11 mouse cellular contexts compared by ENCODE assay signal in genomic region chr5:116022131-116022530, GRCm38 (mm10). TPM values are rescaled to one million over a fixed set of nuclear protein-coding genes. Genes with fewer than 3 reads are reported as not detected.
A peak's percentile ranks its signal among the peaks of the same experiment; 100 is the strongest.
DNase-seq lines count a peak whose midpoint lies in the region; ATAC-seq lines count a peak whose summit lies in the region.
"Had no signal": no experiment of that assay in that cellular context is flagged by ENCODE, and none has a peak within 500 bp of the region (broad histone marks: within the 10 kb centered on the region; RNA-seq: fewer than 3 reads in every experiment).

No protein-coding gene starts in this region.

- WGBS in heart, embryonic 13.5 days: 78% methylated on average over 12 of the region's 12 CpGs
- 90% methylated on average over 12 of the region's 12 CpGs for WGBS in intestine, embryonic 16.5 days
- 96% methylated on average over 12 of the region's 12 CpGs for WGBS in neural tube, embryonic 15.5 days

- H3K36me3 ChIP-seq in heart, embryonic 13.5 days: peaks cover 54% of the 10 kb centered on the region
- H3K36me3 ChIP-seq in megakaryocyte, embryonic 14.5 days (replicated peaks; ENCODE audit: low read length): peaks cover 71% of the 10 kb centered on the region
- H3K36me3 ChIP-seq in intestine, embryonic 16.5 days (ENCODE audit: control insufficient read depth, insufficient read depth, low read length): peaks cover 35% of the 10 kb centered on the region
- H3K36me3 ChIP-seq in neural tube, embryonic 15.5 days: peaks cover 38% of the 10 kb centered on the region

- H3K27me3 ChIP-seq in heart, embryonic 13.5 days (replicated peaks): no peaks in the 10 kb centered on the region
- H3K27me3 ChIP-seq in megakaryocyte, embryonic 14.5 days (replicated peaks): no peaks in the 10 kb centered on the region
- H3K27me3 ChIP-seq in intestine, embryonic 16.5 days (replicated peaks; ENCODE audit: control insufficient read depth, insufficient read depth, low read length): no peaks in the 10 kb centered on the region
- H3K27me3 ChIP-seq in neural tube, embryonic 15.5 days (replicated peaks): no peaks in the 10 kb centered on the region

- H3K4me1 ChIP-seq in heart, embryonic 13.5 days: peaks cover 56% of the 10 kb centered on the region
- peaks cover 88% of the 10 kb centered on the region for H3K4me1 ChIP-seq in megakaryocyte, embryonic 14.5 days
- H3K4me1 ChIP-seq in intestine, embryonic 16.5 days (ENCODE audit: control insufficient read depth, insufficient read depth, low read length): peaks cover 22% of the 10 kb centered on the region
- peaks cover 22% of the 10 kb centered on the region for H3K4me1 ChIP-seq in neural tube, embryonic 15.5 days

- ATAC-seq in heart, embryonic 13.5 days (ENCODE audit: extremely low read depth, insufficient number of reproducible peaks, low FRiP score, low TSS enrichment): no peak
- ATAC-seq in megakaryocyte, adult 5-6 weeks (ENCODE audit: poor library complexity, severe bottlenecking): no peak
- ATAC-seq in intestine, embryonic 16.5 days: no peak
- no peak for ATAC-seq in neural tube, embryonic 15.5 days (ENCODE audit: low FRiP score)

- H3K9ac ChIP-seq in heart, embryonic 13.5 days: peak overlapping the region; percentile 92
- H3K9ac ChIP-seq in intestine, embryonic 16.5 days (ENCODE audit: low read depth, low read length): peak overlapping the region; percentile 89
- H3K9ac ChIP-seq in neural tube, embryonic 15.5 days (replicated peaks): no peak overlapping the region

- DNase-seq in heart, postnatal 10 days: no peak
- no peak for DNase-seq in layer of hippocampus, adult 8-10 months (ENCODE audit: low spot score in 2 of 2)
- DNase-seq in gastrocnemius, adult 18-20 months (ENCODE audit: low spot score): no peak
- DNase-seq: gastrocnemius, postnatal 25 days; left cerebral cortex, postnatal 4 days; thymus, postnatal 4 days had no signal

- H3K4me3 ChIP-seq in heart, embryonic 13.5 days: peak overlapping the region; percentile 95
- H3K4me3 ChIP-seq in megakaryocyte, embryonic 14.5 days (replicated peaks): peak overlapping the region; percentile 95
- H3K4me3 ChIP-seq in intestine, embryonic 16.5 days (ENCODE audit: low read length): peak overlapping the region; percentile 86
- no peak overlapping the region for H3K4me3 ChIP-seq in neural tube, embryonic 15.5 days (replicated peaks)

- H3K9me3 ChIP-seq in heart, embryonic 13.5 days: no peaks in the 10 kb centered on the region
- H3K9me3 ChIP-seq in megakaryocyte, embryonic 14.5 days: no peaks in the 10 kb centered on the region
- H3K9me3 ChIP-seq in intestine, embryonic 16.5 days (ENCODE audit: control insufficient read depth, low read length): no peaks in the 10 kb centered on the region
- no peaks in the 10 kb centered on the region for H3K9me3 ChIP-seq in neural tube, embryonic 15.5 days (replicated peaks)

- H3K4me2 ChIP-seq in heart, embryonic 13.5 days: peak overlapping the region; percentile 96
- peak overlapping the region; percentile 64 for H3K4me2 ChIP-seq in intestine, embryonic 16.5 days (ENCODE audit: low read depth, low read length)
- peak overlapping the region; percentile 92; the same call in 1 of the 2 replicates for H3K4me2 ChIP-seq in neural tube, embryonic 15.5 days

- peak overlapping the region; percentile 86 for H3K27ac ChIP-seq in heart, embryonic 13.5 days (replicated peaks)
- H3K27ac ChIP-seq in intestine, embryonic 16.5 days (ENCODE audit: low read length): peak overlapping the region; percentile 93
- H3K27ac ChIP-seq in neural tube, embryonic 15.5 days (replicated peaks): no peak overlapping the region

- intact Hi-C loops in heart, postnatal 10 days (cut with DNase I): no loop called here

RNA-seq across cellular contexts. Expression of gene Prkab1, which starts 2.2 kb away (rescaled TPM):
- 43.1 and 43.9 TPM in 2 replicates for polyA plus RNA-seq in heart, embryonic 13.5 days (2015; fragmentation: Nextera tagmentation; extraction: Ambion mirVana)
- total RNA-seq in heart, postnatal 10 days (2021): 10 to 100 TPM; 61.9 to 71.1 TPM
- 140 and 185 TPM in 2 replicates for polyA plus RNA-seq in megakaryocyte, embryonic 14.5 days (2012; ENCODE audit: insufficient read depth, low replicate concordance)
- 56.7 and 62.7 TPM in 2 replicates for total RNA-seq in megakaryocyte, adult 5-6 weeks (2015)
- total RNA-seq in megakaryocyte, adult 5-6 weeks (2017): 27.1 and 29.2 TPM in 2 replicates
- 74.8 and 83.1 TPM in 2 replicates for polyA plus RNA-seq in intestine, embryonic 16.5 days (2015; fragmentation: Nextera tagmentation; extraction: Ambion mirVana)
- 50.1 and 53.6 TPM in 2 replicates for polyA plus RNA-seq in neural tube, embryonic 15.5 days (2015; fragmentation: Nextera tagmentation; extraction: Ambion mirVana)
- 10 to 100 TPM; 20.9 to 27.1 (median 22.6) TPM for total RNA-seq in layer of hippocampus, adult 8-10 months (2022)
- total RNA-seq in gastrocnemius, adult 18-20 months (2021): 10 to 100 TPM in 1 of 2 experiments, 1 to 10 TPM in 1; 9.4 to 10.6 TPM
